Mouse (Mus musculus) embryonic facial prominence, embryonic 11.5 days (tissue): Measurements from ENCODE around the gene Gm10142. TPM values are rescaled to one million over a fixed set of nuclear protein-coding genes. Genes with fewer than 3 reads are reported as not detected.
"Not testable (repeated sequence)": the region's sequence is repeated elsewhere in the genome, so short reads cannot be mapped to it uniquely, and the experiment has no call there.

ENCODE experiments used
- ATAC-seq: fragments of 200-750 bp; cut with Nextera tagmentation; replicated peaks from 2 replicates; pipeline ENCODE4 v1.8.0; 2017; ENCODE audit warnings: low read depth; ENCODE audit not compliant: insufficient number of reproducible peaks, low FRiP score, low TSS enrichment
- DNase-seq: peaks from one replicate; pipeline ENCODE4 v3.0.0-alpha.2; 2015; ENCODE audit warnings: low spot score
- H3K27ac ChIP-seq: fragments of 300-500 bp; sonication (generic); replicated peaks from 2 replicates; pipeline ENCODE4 v1.5.1; 2014; ENCODE audit warnings: mild to moderate bottlenecking, low read depth, low read length, control low read depth
- H3K27me3 ChIP-seq: fragments of 300-500 bp; sonication (generic); 2 replicates; pipeline ENCODE4 v1.6.1; 2014; ENCODE audit warnings: mild to moderate bottlenecking, low read length, moderate library complexity, mixed read lengths; ENCODE audit not compliant: control insufficient read depth, insufficient read depth
- H3K36me3 ChIP-seq: fragments of 300-500 bp; sonication (generic); replicated peaks from 2 replicates; pipeline ENCODE4 v1.6.1; 2014; ENCODE audit warnings: low read depth, mild to moderate bottlenecking, low read length, moderate library complexity, mixed read lengths; ENCODE audit not compliant: control insufficient read depth, insufficient read depth
- H3K4me1 ChIP-seq: fragments of 300-500 bp; sonication (generic); 2 replicates; pipeline ENCODE4 v1.6.1; 2014; ENCODE audit warnings: low read length, mixed read lengths; ENCODE audit not compliant: control insufficient read depth, insufficient read depth
- H3K4me2 ChIP-seq: fragments of 300-500 bp; sonication (generic); 2 replicates; pipeline ENCODE4 v1.6.1; 2014; ENCODE audit warnings: low read depth, mild to moderate bottlenecking, control low read depth, low read length, moderate library complexity
- H3K4me3 ChIP-seq: fragments of 300-500 bp; sonication (generic); 2 replicates; pipeline ENCODE4 v1.5.1; 2014; ENCODE audit warnings: low read depth, low read length, control low read depth
- H3K9ac ChIP-seq: fragments of 300-500 bp; sonication (generic); replicated peaks from 2 replicates; pipeline ENCODE4 v1.6.1; 2014; ENCODE audit warnings: mild to moderate bottlenecking, control low read depth, low read length
- H3K9me3 ChIP-seq: fragments of 300-500 bp; sonication (generic); replicated peaks from 2 replicates; pipeline ENCODE4 v1.6.1; 2016; ENCODE audit warnings: mild to moderate bottlenecking, low read length, inconsistent platforms, mixed read lengths; ENCODE audit not compliant: control insufficient read depth
- WGBS: fragments of 180-500 bp; shearing (Covaris S2); extraction: QIAGEN DNeasy Blood & Tissue Kit; methylation state at CpG from one replicate; pipeline ENCODE4 v1.1.7; 2014; 5-methylcytosine and 5-hydroxymethylcytosine counted together
- polyA plus RNA-seq: library from polyadenylated mRNA; unstranded; fragments of >200 nt; fragmentation: Nextera tagmentation; extraction: Ambion mirVana; gene quantifications from 2 replicates; pipeline ENCODE4 v1.2.1, GENCODE M21; 2014

Gene Gm10142
- polyA plus RNA-seq, 1 experiment from 2014 or later = not detected

GRCm38 (mm10) chr10:77741924-77742688 is 26.5 kb downstream of the Gm10142 start, which contains the start of gene Gm18596:
TSS of gene Gm18596 (minus strand) at chr10:77742638.
- H3K27me3 ChIP-seq, H3K9ac ChIP-seq, H3K36me3 ChIP-seq, H3K27ac ChIP-seq, H3K4me1 ChIP-seq, DNase-seq, H3K9me3 ChIP-seq, ATAC-seq, H3K4me2 ChIP-seq, H3K4me3 ChIP-seq: not testable (repeated sequence)
- WGBS = 52% methylated on average over 4 of the region's 5 CpGs

- H3K4me1 ChIP-seq, H3K4me3 ChIP-seq, H3K9me3 ChIP-seq, H3K27ac ChIP-seq, ATAC-seq, H3K36me3 ChIP-seq, H3K4me2 ChIP-seq, DNase-seq, H3K9ac ChIP-seq, H3K27me3 ChIP-seq: not testable (repeated sequence)
- 82% methylated on average over 1 of the region's 1 CpGs for WGBS
Observed at GRCm38 (mm10) chr10:77750686-77751085, 35.1 kb downstream of the Gm10142 start.

DNA sequence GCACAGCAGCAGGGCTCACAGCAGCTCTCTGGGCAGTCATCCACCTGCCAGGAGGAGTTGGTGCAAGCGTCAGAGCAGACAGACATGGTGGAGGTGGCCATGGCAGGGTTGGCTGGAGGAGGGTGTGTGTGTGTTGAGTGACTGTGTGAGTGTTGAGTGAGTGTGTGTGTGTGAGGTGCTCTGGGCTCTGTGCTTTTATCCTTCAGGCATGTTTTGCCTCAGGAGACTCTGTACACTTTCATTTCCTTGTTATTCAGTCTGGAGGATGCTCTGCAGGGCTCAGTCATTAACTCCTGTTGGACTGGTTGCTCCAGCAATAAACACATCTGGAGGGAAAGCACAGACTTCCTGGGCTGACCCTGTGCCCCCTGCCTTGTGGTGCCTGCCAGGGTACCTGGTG is 35.6 kb downstream of the Gm10142 start, which contains the start of gene Gm9736:
Gm9736 (minus strand) TSS at position 101 of the 400 bp plus-strand sequence.
- not testable (repeated sequence) for ATAC-seq, H3K9me3 ChIP-seq, DNase-seq, H3K4me3 ChIP-seq, H3K36me3 ChIP-seq, H3K27me3 ChIP-seq, H3K27ac ChIP-seq, H3K4me1 ChIP-seq, H3K4me2 ChIP-seq, H3K9ac ChIP-seq
- 67% methylated on average over 1 of the region's 1 CpGs for WGBS

- ATAC-seq, H3K27me3 ChIP-seq, H3K4me2 ChIP-seq, H3K9me3 ChIP-seq, DNase-seq, H3K9ac ChIP-seq, H3K4me1 ChIP-seq, H3K4me3 ChIP-seq, H3K36me3 ChIP-seq, H3K27ac ChIP-seq: not testable (repeated sequence)
- 67% methylated on average over 3 of the region's 3 CpGs for WGBS
Observed at GRCm38 (mm10) chr10:77752312-77752711, 36.7 kb downstream of the Gm10142 start.

- no peak overlapping the region for H3K9ac ChIP-seq
- ATAC-seq = no peak
- no peak for DNase-seq
- no peak overlapping the region for H3K4me2 ChIP-seq
- no peaks in the 10 kb centered on the region for H3K27me3 ChIP-seq
- H3K9me3 ChIP-seq = no peaks in the 10 kb centered on the region
- H3K27ac ChIP-seq = no peak overlapping the region
- H3K36me3 ChIP-seq = no peaks in the 10 kb centered on the region
- H3K4me1 ChIP-seq = no peaks in the 10 kb centered on the region; the same call in 1 of the 2 replicates
- no peak overlapping the region for H3K4me3 ChIP-seq
Observed at GRCm38 (mm10) chr10:77753448-77753847, 37.8 kb downstream of the Gm10142 start.

GRCm38 (mm10) chr10:77759582-77759981 is 44.0 kb downstream of the Gm10142 start, which contains the start of gene Gm3233:
TSS of gene Gm3233 (minus strand) at chr10:77759682.
- H3K36me3 ChIP-seq, H3K9ac ChIP-seq, H3K4me2 ChIP-seq, H3K4me3 ChIP-seq, H3K9me3 ChIP-seq, ATAC-seq, DNase-seq, H3K4me1 ChIP-seq, H3K27me3 ChIP-seq, H3K27ac ChIP-seq: not testable (repeated sequence)
- no CpG with 5 or more reads among the region's 1 CpGs for whole genome bisulfite sequencing

Other genes with a start within 250 kb of the Gm10142 start
- gene Fam207a, start 200.0 kb upstream of the Gm10142 start, polyA plus RNA-seq = 40.6 and 42.3 TPM in 2 replicates
- 1.3 and 1.4 TPM in 2 replicates for gene Itgb2, start 185.6 kb upstream of the Gm10142 start, polyA plus RNA-seq
- 89.2 and 95.6 TPM in 2 replicates for gene Pttg1ip, start 134.1 kb upstream of the Gm10142 start, polyA plus RNA-seq
- 382 and 410 TPM in 2 replicates for gene Sumo3, start 109.7 kb upstream of the Gm10142 start, polyA plus RNA-seq
- 1.6 TPM in 1 of 2 replicates, not detected in the other for gene Gm49325, start 109.6 kb upstream of the Gm10142 start, polyA plus RNA-seq
- gene Ube2g2, start 93.5 kb upstream of the Gm10142 start, polyA plus RNA-seq = 41.2 and 44.1 TPM in 2 replicates
- 0.39 and 0.64 TPM in 2 replicates for gene Tspear, start 29.2 kb upstream of the Gm10142 start, polyA plus RNA-seq
- not detected in 2 replicates for gene Gm19402, start 25.1 kb upstream of the Gm10142 start, polyA plus RNA-seq
- gene Gm9508, start 18.6 kb upstream of the Gm10142 start, polyA plus RNA-seq = not detected in 2 replicates
- gene Gm10272, start 9.2 kb upstream of the Gm10142 start, polyA plus RNA-seq = not detected in 2 replicates
- not detected in 2 replicates for gene Gm10024, start 4.3 kb upstream of the Gm10142 start, polyA plus RNA-seq
- not detected in 2 replicates for gene Krtap12-1, start 4.8 kb downstream of the Gm10142 start, polyA plus RNA-seq
- not detected in 2 replicates for gene Gm10100, start 10.7 kb downstream of the Gm10142 start, polyA plus RNA-seq
- not detected in 2 replicates for gene Gm18596, start 26.8 kb downstream of the Gm10142 start, polyA plus RNA-seq
- gene Gm9736, start 35.5 kb downstream of the Gm10142 start, polyA plus RNA-seq = not detected in 2 replicates
- gene Gm3233, start 43.9 kb downstream of the Gm10142 start, polyA plus RNA-seq = not detected in 2 replicates
- gene Gm3238, start 55.5 kb downstream of the Gm10142 start, polyA plus RNA-seq = not detected in 2 replicates
- not detected in 2 replicates for gene Gm7138, start 61.1 kb downstream of the Gm10142 start, polyA plus RNA-seq
- not detected in 2 replicates for gene Gm3250, start 66.7 kb downstream of the Gm10142 start, polyA plus RNA-seq
- not detected in 2 replicates for gene Gm7137, start 72.4 kb downstream of the Gm10142 start, polyA plus RNA-seq
- not detected in 2 replicates for gene Gm9639, start 79.3 kb downstream of the Gm10142 start, polyA plus RNA-seq
- gene Gm19668, start 83.3 kb downstream of the Gm10142 start, polyA plus RNA-seq = not detected in 2 replicates
- not detected in 2 replicates for gene Gm9507, start 96.0 kb downstream of the Gm10142 start, polyA plus RNA-seq
- not detected in 2 replicates for gene Gm2696, start 98.9 kb downstream of the Gm10142 start, polyA plus RNA-seq
- not detected in 2 replicates for gene Krtap10-4, start 111.3 kb downstream of the Gm10142 start, polyA plus RNA-seq
- gene Krtap10-10, start 120.1 kb downstream of the Gm10142 start, polyA plus RNA-seq = not detected in 2 replicates
- gene Gm36176, start 131.0 kb downstream of the Gm10142 start, polyA plus RNA-seq = not detected in 2 replicates
- not detected in 2 replicates for gene Gm10318, start 137.1 kb downstream of the Gm10142 start, polyA plus RNA-seq
- not detected in 2 replicates for gene Gm3285, start 146.2 kb downstream of the Gm10142 start, polyA plus RNA-seq
- gene Lrrc3, start 186.7 kb downstream of the Gm10142 start, polyA plus RNA-seq = 2.2 and 2.5 TPM in 2 replicates